Mouse (Mus musculus): ENCODE data around the gene Esd. TPM values are rescaled to one million over a fixed set of nuclear protein-coding genes. Genes with fewer than 3 reads are reported as not detected.

Gene Esd
- polyA plus RNA-seq, 1 experiment, result 133 TPM

DNA sequence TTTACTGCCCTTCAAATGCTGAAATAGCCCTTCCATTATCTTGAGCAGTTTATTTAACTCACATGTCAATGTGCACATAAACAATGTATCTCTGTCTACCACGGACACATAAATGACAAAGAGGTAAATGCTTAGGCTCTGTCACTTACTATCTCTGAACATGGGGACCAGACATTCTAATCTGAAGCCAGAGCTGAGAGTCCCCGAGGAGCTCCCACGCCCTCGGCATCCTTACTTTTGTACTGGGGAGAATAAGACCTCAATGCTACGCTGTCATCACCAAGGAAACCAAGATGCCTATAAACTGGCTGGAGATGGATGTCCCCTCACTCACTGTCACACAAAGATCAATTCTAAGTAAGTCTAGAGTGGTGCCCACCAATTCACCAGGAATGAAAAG lies 58.4 kb downstream of the Esd start:
- WGBS, result 82% methylated on average over 5 of the region's 5 CpGs
- no peak for DNase-seq (ENCODE audit: low read depth, low spot score)

DNA sequence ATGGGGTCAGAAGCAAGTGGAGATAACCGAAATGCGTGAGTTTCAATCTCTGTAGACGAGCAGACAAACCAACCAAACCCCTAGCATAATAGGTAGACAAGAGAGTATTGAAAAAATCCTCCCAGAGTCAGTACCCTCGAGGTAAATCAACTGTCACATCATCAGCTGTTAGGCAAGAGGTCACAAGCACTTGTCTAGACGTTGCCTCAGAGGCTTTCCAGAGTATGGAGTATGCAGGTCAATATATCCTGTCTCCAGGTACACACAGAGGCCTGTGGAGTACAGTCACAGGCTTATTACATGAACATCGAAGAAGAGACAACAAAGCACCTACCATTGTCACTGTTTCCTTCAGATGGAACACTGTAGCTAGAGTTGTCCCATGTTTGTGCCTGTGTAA lies 60.7 kb downstream of the Esd start:
- DNase-seq (ENCODE audit: low read depth, low spot score), result no peak
- WGBS, result 80% methylated on average over 6 of the region's 6 CpGs

DNA sequence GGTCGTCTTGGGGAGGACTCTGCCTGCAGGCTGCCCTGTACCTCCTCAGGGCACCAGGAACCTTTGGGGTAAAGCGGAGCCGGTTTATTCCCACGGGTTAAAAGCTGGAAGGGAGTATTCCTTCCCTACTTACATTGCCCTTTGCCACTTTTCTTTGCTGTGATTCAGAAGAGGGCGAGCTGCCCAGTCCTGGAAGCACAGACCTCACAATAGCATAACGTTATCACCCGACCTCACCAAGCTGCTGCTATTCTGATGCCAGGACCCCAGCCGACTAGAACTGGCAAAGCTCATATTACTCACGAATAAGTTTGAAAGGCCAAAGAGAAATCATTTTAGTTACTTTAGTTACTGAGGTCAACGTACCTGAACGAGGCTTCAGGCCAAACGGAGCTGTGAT lies 62.8 kb downstream of the Esd start:
- WGBS, result 75% methylated on average over 12 of the region's 12 CpGs
- no peak for DNase-seq (ENCODE audit: low read depth, low spot score)

DNA sequence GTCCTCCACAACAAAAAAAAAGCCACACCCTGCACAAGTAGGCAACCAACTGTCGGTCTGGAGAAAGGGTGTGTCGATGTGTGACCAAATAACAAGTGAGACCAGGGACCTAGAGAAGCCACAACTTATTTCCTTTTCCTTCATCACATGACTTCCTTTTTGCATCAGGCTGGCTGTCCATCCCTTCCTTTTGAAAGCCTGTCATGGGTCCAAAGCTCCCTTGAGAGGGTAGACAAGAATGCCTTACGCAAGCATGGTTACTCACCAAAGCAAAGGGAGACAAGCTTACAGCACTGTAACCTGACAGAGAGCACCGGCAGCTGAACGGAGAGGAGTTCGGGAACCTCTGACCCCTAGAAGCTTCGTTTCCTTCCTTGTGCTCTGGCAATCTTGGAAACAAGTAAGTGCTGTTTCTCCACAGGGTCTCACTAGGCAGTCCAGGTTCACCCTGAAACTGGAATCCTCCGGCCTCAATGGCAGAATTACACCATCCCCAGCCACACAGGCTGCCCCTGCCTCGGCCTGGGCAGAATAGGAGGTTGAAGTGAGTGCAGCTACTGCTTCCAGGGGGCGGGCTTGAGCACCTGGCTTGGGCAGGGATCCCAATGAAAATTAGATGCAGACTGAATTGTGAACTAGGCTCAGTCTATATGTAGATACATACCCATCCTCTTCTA lies 65.4 kb downstream of the Esd start:
- DNase-seq (ENCODE audit: low read depth, low spot score), result no peak
- WGBS, result 84% methylated on average over 10 of the region's 10 CpGs

DNA sequence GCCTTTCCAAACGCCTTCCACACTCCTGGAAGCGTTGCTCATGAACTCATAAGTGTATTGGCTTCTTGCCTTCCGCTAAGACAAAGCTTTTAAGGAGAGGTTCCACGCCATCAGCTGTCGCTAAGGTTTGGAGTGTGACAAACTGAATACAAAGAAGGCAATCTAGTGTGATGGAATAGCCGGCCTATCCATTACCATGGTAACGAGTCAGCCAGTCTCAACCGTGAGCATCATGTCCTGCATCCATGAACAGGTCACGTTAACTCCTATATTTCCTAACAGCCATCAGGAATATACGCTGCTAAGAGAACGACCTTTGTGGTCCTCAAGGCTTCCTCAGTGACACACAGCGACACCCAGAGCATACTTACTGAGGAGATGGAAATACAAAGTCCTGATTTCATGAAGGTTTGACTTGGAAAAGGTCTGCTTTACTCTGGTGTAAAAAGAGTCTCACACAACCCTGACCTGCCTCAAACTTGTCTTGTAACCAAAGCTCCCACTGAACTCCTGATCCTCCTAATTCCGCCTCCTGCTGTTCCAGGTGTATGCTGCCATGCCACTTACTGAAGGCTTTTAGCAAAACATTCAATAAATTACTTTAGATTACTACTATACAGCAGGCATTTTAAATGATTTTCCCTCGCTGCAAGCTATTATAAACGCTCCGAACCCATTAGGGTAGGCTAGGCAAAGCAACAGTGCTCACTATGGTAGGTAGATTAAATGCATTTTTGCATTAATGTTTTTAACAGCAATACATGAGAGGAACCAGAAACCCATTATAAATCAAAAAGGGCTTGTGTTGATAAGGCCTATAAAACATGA lies 66.2 kb downstream of the Esd start:
- DNase-seq (ENCODE audit: low read depth, low spot score), result no peak
- 90% methylated on average over 16 of the region's 16 CpGs for WGBS

Other genes starting within 250 kb of the Esd start
- 0.05 and 0.11 TPM in 2 replicates for gene Htr2a, start 91.5 kb upstream of the Esd start, polyA plus RNA-seq (2012; rRNA removed)
- gene Lrch1, start 215.6 kb downstream of the Esd start, polyA plus RNA-seq (2012; rRNA removed), result 6.5 and 10.0 TPM in 2 replicates

Measured in large intestine, adult 2 months (tissue).